In the genomic region with DNA sequence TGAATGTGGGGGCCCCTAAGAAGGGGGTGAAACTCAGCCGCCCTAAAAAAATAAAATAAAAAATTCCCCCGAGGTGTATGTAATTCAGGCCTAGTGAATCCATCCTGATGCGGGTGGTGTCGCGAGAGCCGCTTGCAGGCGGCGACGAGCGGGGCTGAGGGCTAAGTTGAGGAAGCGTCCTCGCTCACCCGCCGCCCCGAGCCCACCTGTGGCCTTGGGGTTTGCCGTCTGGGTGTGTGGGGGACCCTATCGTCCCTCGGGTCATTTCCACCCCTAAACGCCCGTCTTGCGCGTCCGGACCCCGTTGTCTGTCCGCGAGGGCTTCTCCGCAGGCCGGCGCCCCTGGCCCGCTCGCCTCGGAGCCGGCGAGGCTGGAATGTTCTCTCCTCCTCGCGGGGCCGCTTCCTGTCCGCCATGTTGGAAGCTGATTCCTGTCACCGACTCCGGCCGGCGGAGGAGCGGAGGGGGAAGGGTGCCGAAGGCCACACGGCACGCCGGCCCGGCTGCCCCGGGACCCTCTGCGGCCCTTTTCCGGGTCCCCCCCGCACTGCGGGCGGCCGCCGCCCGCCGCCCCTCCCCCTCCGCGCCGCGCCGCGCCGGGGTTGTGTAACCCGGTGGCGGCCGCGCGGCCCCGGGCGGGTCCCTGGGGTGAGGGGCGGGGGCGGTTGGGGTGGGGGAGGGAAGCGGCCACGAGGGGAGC, we compare ENCODE assay signal across 8 mouse cellular contexts. TPM values are rescaled to one million over a fixed set of nuclear protein-coding genes. Genes with fewer than 3 reads are reported as not detected.
DNase-seq lines count a peak whose midpoint lies in the region; ATAC-seq and TF ChIP-seq lines count a peak whose summit lies in the region.

No protein-coding gene starts in this region.

- H3K4me2 ChIP-seq in kidney, embryonic 15.5 days = peak overlapping the region; percentile 60
- peak overlapping the region; percentile 69 for H3K4me2 ChIP-seq in liver, embryonic 11.5 days
- H3K4me2 ChIP-seq in myocyte (ENCODE audit: low read depth) = no peak overlapping the region

- peaks cover 28% of the 10 kb centered on the region for H3K36me3 ChIP-seq in heart, embryonic 10.5 days
- H3K36me3 ChIP-seq in kidney, embryonic 15.5 days = peaks cover 20% of the 10 kb centered on the region
- peaks cover 8% of the 10 kb centered on the region for H3K36me3 ChIP-seq in liver, embryonic 11.5 days (ENCODE audit: control insufficient read depth, insufficient read depth, low read length)
- H3K36me3 ChIP-seq in myocyte (ENCODE audit: control insufficient read depth, insufficient read depth) = peaks cover 24% of the 10 kb centered on the region
- H3K36me3 ChIP-seq in splenic B cell, adult 2 months (ENCODE audit: control insufficient read depth, insufficient read depth, low read length, poor library complexity, severe bottlenecking) = no peaks in the 10 kb centered on the region; the same call in 1 of the 2 replicates

- peak; percentile 37 for ATAC-seq in kidney, embryonic 15.5 days (replicated peaks; ENCODE audit: low FRiP score)
- ATAC-seq in liver, embryonic 11.5 days (replicated peaks; ENCODE audit: low FRiP score) = peak; percentile 42

- H3K27me3 ChIP-seq in heart, embryonic 10.5 days (ENCODE audit: insufficient read depth, poor library complexity, severe bottlenecking) = no peaks in the 10 kb centered on the region
- H3K27me3 ChIP-seq in kidney, embryonic 15.5 days = no peaks in the 10 kb centered on the region
- H3K27me3 ChIP-seq in liver, embryonic 11.5 days (replicated peaks; ENCODE audit: control insufficient read depth, insufficient read depth, low read length) = no peaks in the 10 kb centered on the region
- no peaks in the 10 kb centered on the region for H3K27me3 ChIP-seq in myocyte (ENCODE audit: control insufficient read depth, insufficient read depth, insufficient read length)
- no peaks in the 10 kb centered on the region for H3K27me3 ChIP-seq in splenic B cell, adult 2 months (ENCODE audit: control insufficient read depth, insufficient read depth, low read length, poor library complexity, severe bottlenecking)

- peaks cover 4% of the 10 kb centered on the region; the same call in 1 of the 2 replicates for H3K4me1 ChIP-seq in embryonic fibroblast, embryonic 13.5 days (ENCODE audit: control insufficient read depth, insufficient read depth, low read length)
- peaks cover 7% of the 10 kb centered on the region; the same call in 1 of the 2 replicates for H3K4me1 ChIP-seq in heart, embryonic 10.5 days
- peaks cover 8% of the 10 kb centered on the region for H3K4me1 ChIP-seq in kidney, embryonic 15.5 days
- peaks cover 4% of the 10 kb centered on the region for H3K4me1 ChIP-seq in liver, embryonic 11.5 days (replicated peaks; ENCODE audit: control insufficient read depth, insufficient read depth, low read length)

- TF ChIP-seq POLR2A in embryonic fibroblast, embryonic 13.5 days (IDR thresholded peaks at IDR 0.05; ENCODE audit: low read depth, low read length) = peak; percentile 50
- peak; percentile 39 for TF ChIP-seq POLR2A in myocyte (IDR thresholded peaks at IDR 0.05; ENCODE audit: insufficient read length, low read depth)

- peaks cover 57% of the 10 kb centered on the region for H3K79me2 ChIP-seq in myocyte (ENCODE audit: control insufficient read depth, insufficient read depth)

- no peaks in the 10 kb centered on the region for H3K9me3 ChIP-seq in heart, embryonic 10.5 days
- H3K9me3 ChIP-seq in kidney, embryonic 15.5 days (replicated peaks) = no peaks in the 10 kb centered on the region
- no peaks in the 10 kb centered on the region for H3K9me3 ChIP-seq in liver, embryonic 11.5 days (ENCODE audit: control insufficient read depth, low read length)

- no peak for TF ChIP-seq CTCF in embryonic fibroblast, embryonic 13.5 days (IDR thresholded peaks at IDR 0.05; ENCODE audit: borderline replicate concordance, insufficient read depth, low read length)

- H3K4me3 ChIP-seq in embryonic fibroblast, embryonic 13.5 days (ENCODE audit: insufficient read depth, low read length) = peak overlapping the region; percentile 83
- H3K4me3 ChIP-seq in heart, embryonic 10.5 days = peak overlapping the region; percentile 83
- H3K4me3 ChIP-seq in kidney, embryonic 15.5 days (replicated peaks) = peak overlapping the region; percentile 100
- H3K4me3 ChIP-seq in liver, embryonic 11.5 days (ENCODE audit: low read depth, low read length) = peak overlapping the region; percentile 71
- peak overlapping the region; percentile 95 for H3K4me3 ChIP-seq in myocyte

- H3ac ChIP-seq in myocyte (ENCODE audit: control insufficient read depth, insufficient read length) = peak overlapping the region; percentile 91

- peak; percentile 59 for DNase-seq in 3T3-L1 (ENCODE audit: low read depth, low spot score)
- DNase-seq in adrenal gland, postnatal 4 days (ENCODE audit: low spot score in 2 of 2) = peak; percentile 39 to 55
- DNase-seq in heart, embryonic 10.5 days (ENCODE audit: low spot score) = peak; percentile 88
- peak; percentile 80 for DNase-seq in liver, embryonic 11.5 days (ENCODE audit: low spot score)
- peak; percentile 62 for DNase-seq in splenic B cell, adult 2 months (ENCODE audit: low read depth, low spot score)

- WGBS in heart, embryonic 10.5 days = under 1% methylated on average over 38 of the region's 76 CpGs
- WGBS in kidney, embryonic 15.5 days = under 1% methylated on average over 46 of the region's 76 CpGs
- WGBS in liver, embryonic 11.5 days = under 1% methylated on average over 69 of the region's 76 CpGs

- peak overlapping the region; percentile 96 for H3K27ac ChIP-seq in embryonic fibroblast, embryonic 13.5 days (ENCODE audit: insufficient read depth, low read length)
- H3K27ac ChIP-seq in heart, embryonic 10.5 days = peak overlapping the region; percentile 99
- peak overlapping the region; percentile 99 for H3K27ac ChIP-seq in kidney, embryonic 15.5 days
- peak overlapping the region; percentile 96 for H3K27ac ChIP-seq in liver, embryonic 11.5 days (ENCODE audit: low read depth, low read length)

- H3K9ac ChIP-seq in kidney, embryonic 15.5 days = peak overlapping the region; percentile 94
- H3K9ac ChIP-seq in liver, embryonic 11.5 days (ENCODE audit: low read depth, low read length) = peak overlapping the region; percentile 98

TF ChIP-seq in myocyte, 11 proteins besides CTCF, POLR2A, EP300 and RAD21:
- TF ChIP-seq POLR2AphosphoS2 (IDR thresholded peaks at IDR 0.05; ENCODE audit: insufficient read length, low read depth) = peak; percentile 59
- no peak for TF ChIP-seq SRF (IDR thresholded peaks at IDR 0.05; ENCODE audit: control insufficient read depth, insufficient read length, low read depth)

RNA-seq across cellular contexts. Expression of a gene that starts 1.0 kb away (rescaled TPM):
- total RNA-seq in adrenal gland, postnatal 4 days (2021) = 10 to 100 TPM; 87.2 to 91.6 TPM
- 76.8 and 87.1 TPM in 2 replicates for polyA plus RNA-seq in embryonic fibroblast, embryonic 13.5 days (2011; ENCODE audit: insufficient read length, low read depth, missing spikeins)
- 3.9 TPM in 2 replicates for polyA plus RNA-seq in heart, embryonic 10.5 days (2016; fragmentation: Nextera tagmentation; extraction: Ambion mirVana)
- 4.0 and 5.2 TPM in 2 replicates for polyA plus RNA-seq in kidney, embryonic 15.5 days (2015; fragmentation: Nextera tagmentation; extraction: Ambion mirVana)
- 4.6 and 5.3 TPM in 2 replicates for polyA plus RNA-seq in liver, embryonic 11.5 days (2014; fragmentation: Nextera tagmentation; extraction: Ambion mirVana)
- 9.3 TPM for polyA plus RNA-seq in myocyte (2012; fragmentation: generic; extraction: Trizol)

RNA-seq across cellular contexts. Expression of a gene that starts 38.1 kb away (rescaled TPM):
- total RNA-seq in adrenal gland, postnatal 4 days (2021) = not detected
- not detected in 2 replicates for polyA plus RNA-seq in embryonic fibroblast, embryonic 13.5 days (2011; ENCODE audit: insufficient read length, low read depth, missing spikeins)
- polyA plus RNA-seq in heart, embryonic 10.5 days (2016; fragmentation: Nextera tagmentation; extraction: Ambion mirVana) = 0.18 TPM in 1 of 2 replicates, not detected in the other
- not detected in 2 replicates for polyA plus RNA-seq in kidney, embryonic 15.5 days (2015; fragmentation: Nextera tagmentation; extraction: Ambion mirVana)
- not detected in 2 replicates for polyA plus RNA-seq in liver, embryonic 11.5 days (2014; fragmentation: Nextera tagmentation; extraction: Ambion mirVana)
- polyA plus RNA-seq in myocyte (2012; fragmentation: generic; extraction: Trizol) = not detected

Comparison
In these comparisons a context has a peak if more than half of its experiments do, and no peak if none do; other contexts are left out.
1. Peak in every context shown above with its lines: DNase-seq, ATAC-seq, H3K4me3 ChIP-seq and H3K27ac ChIP-seq.